Mouse (Mus musculus): ENCODE measurements around the gene Lrmp.

DNA sequence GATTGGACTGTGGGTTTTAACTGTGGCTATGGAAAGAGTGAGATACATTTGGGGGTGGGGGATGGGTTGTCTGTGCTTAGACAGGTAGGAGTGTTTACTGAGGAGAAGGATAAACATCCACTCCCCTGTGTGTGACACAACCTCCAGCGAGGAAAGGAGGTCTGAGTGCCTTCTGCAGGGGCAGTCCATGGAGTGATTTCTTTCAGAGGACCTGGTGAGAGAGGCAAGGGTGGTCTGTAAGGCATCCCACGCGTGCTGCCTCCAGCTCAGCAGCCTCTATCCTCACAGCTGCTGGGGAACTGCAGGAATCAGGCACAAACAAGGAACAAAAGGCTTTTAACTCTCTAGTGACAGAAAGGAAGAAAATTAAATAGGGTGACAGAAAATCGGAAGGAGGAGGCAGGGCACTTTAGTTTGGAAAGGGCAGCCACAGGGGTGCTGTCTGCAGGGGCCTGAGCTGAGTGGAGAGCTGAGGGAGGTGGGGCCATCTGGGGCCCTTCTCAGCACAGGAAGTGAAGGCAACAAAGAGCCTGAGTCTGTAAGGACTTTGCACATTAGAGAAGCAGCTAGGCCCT lies 732 bp downstream of the Lrmp start:
- TF ChIP-seq CTCF (IDR thresholded peaks at IDR 0.05; ENCODE audit: low read depth, low read length) (no peak), POLR2AphosphoS5 (IDR thresholded peaks at IDR 0.05; ENCODE audit: insufficient replicate concordance, low read depth, low read length) (no peak), GATA1 (IDR thresholded peaks at IDR 0.05; ENCODE audit: borderline replicate concordance, low read length) (no peak), TAL1 (conservative IDR thresholded peaks at IDR 0.05; ENCODE audit: low read depth, low read length) (no peak)
